Mouse (Mus musculus) lung, postnatal 14 days (tissue): Measurements from ENCODE around the gene Mtss1l.
"Not testable (repeated sequence)": the region's sequence is repeated elsewhere in the genome, so short reads cannot be mapped to it uniquely, and the experiment has no call there.

Experiments
- DNase-seq: peaks from one replicate; pipeline ENCODE4 v3.0.0; 2021

The Mtss1l gene

GRCm38 (mm10) chr8:110786501-110786900 lies 65.2 kb downstream of the Mtss1l start:
- not testable (repeated sequence) for DNase-seq

GRCm38 (mm10) chr8:110786934-110787333 lies 65.7 kb downstream of the Mtss1l start:
- no peak for DNase-seq

DNA sequence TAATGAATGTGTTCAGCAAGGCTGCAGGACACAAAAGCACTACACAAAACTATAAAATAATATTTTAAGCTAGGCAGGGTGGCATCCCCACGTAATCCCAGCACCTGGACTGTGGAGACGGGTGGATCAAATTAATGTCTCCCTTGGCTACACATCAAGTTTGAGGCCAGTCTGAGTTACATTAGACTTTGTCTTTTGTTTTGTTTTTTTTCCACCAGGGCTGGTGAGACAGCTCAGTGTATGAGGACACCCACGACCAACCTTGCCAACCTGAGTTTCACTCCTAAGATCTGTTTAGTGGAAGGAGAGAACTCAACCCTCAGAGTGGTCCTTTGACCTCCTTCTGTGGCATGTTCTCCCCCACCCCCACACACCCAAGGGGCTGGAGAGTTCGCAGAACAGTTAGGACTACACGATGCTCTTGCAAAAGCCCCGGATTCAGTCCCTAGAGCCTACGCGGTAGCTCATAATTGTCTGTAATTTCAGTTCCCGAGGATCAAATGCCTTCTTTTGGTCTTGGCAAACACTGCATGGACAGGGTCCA lies 66.2 kb downstream of the Mtss1l start:
- no peak for DNase-seq

DNA sequence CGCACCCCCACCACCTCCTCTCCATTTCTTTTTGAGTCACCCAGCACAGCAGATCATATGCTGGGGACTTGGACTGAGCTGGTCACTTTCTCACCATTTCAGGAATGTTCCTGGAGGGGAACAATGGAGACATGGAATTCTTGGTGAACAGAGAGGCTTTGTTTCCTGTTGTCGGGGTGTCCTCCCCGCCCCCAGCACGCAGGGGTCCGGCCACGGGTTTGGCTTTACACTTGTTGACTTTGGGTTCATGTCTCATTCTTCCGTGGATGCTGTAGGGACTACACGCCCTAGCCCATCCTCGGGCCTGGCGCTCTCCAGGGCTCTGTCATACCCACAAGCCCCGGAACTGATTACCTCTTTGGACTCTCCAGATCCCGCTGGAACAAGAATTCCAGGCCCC lies 67.7 kb downstream of the Mtss1l start:
- DNase-seq, result no peak

DNA sequence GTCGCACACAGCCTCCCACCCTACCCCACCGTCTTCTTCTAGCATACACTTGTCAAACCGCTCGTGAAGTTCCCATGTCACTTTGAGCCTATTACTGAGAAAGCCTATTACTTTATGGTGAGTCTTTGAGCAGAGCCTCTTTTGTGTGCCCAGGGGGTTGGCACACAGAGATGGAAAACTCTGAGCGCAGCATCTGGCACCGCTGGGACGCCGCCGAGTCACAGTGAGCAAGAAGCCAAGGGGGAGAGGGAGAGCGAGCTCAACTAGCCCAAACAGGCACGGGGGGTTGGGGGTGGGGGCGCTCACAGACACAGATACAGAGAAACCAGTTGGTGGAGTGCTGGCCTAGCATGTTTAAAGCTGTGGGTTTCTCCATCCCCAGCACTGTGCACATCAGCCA lies 68.3 kb downstream of the Mtss1l start:
- DNase-seq, result no peak

GRCm38 (mm10) chr8:110790270-110790669 lies 69.0 kb downstream of the Mtss1l start:
- DNase-seq, result no peak
